ENCODE assay signal across 13 mouse cellular contexts in the genomic region with DNA sequence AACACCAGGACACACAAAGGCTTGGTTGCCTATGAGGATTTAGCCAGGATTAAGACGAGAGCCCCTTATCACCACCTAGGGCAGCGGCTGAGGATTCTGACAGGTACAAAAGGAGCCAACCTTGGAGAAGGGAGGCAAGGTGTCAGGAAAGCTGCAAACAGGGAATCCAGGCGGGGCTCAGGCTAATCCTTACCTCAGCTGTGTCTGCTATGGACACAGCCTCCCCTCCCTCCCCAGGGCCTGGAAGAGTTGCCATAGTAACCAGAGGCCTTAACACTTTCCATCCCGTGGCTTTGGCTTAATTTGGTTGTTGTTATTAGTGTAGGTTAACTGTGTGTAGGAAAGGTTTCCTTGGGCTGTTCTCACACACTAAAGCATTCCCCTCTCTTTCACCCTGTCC.
DNase-seq lines count a peak whose midpoint lies in the region; ATAC-seq lines count a peak whose summit lies in the region.
"Had no signal": no experiment of that assay in that cellular context is flagged by ENCODE, and none has a peak within 500 bp of the region (broad histone marks: within the 10 kb centered on the region; RNA-seq: fewer than 3 reads in every experiment).

No protein-coding gene starts in this region.

- H3K27me3 ChIP-seq in forebrain, embryonic 11.5 days (ENCODE audit: control insufficient read depth, insufficient read depth, low read length) = no peaks in the 10 kb centered on the region
- no peaks in the 10 kb centered on the region for H3K27me3 ChIP-seq in hindbrain, embryonic 14.5 days (ENCODE audit: control insufficient read depth, insufficient read depth, low read length)
- no peaks in the 10 kb centered on the region for H3K27me3 ChIP-seq in midbrain, embryonic 16.5 days (ENCODE audit: control insufficient read depth, insufficient read depth, low read depth, low read length)
- H3K27me3 ChIP-seq: liver, embryonic 15.5 days had no signal

- no peak overlapping the region for H3K4me3 ChIP-seq in forebrain, embryonic 11.5 days (ENCODE audit: low read depth, low read length)
- H3K4me3 ChIP-seq in hindbrain, embryonic 14.5 days (replicated peaks; ENCODE audit: low read length) = no peak overlapping the region
- H3K4me3 ChIP-seq in midbrain, embryonic 16.5 days (ENCODE audit: low read depth, low read length) = no peak overlapping the region
- H3K4me3 ChIP-seq: gastrocnemius, adult 2 months; heart, embryonic 12.5 days; liver, embryonic 15.5 days had no signal

- WGBS in forebrain, embryonic 11.5 days = 4% methylated on average over 4 of the region's 4 CpGs
- WGBS in hindbrain, embryonic 14.5 days = 16% methylated on average over 4 of the region's 4 CpGs
- 8% methylated on average over 4 of the region's 4 CpGs for WGBS in midbrain, embryonic 16.5 days

- no peak overlapping the region for H3K9ac ChIP-seq in forebrain, embryonic 11.5 days (ENCODE audit: low read length)
- H3K9ac ChIP-seq in hindbrain, embryonic 14.5 days = 0 out of 2 replicates have a peak overlapping the region, but pooled peaks have one; percentile 21
- peak overlapping the region; percentile 42; the same call in 1 of the 2 replicates for H3K9ac ChIP-seq in midbrain, embryonic 16.5 days (ENCODE audit: low read depth, low read length)
- H3K9ac ChIP-seq: heart, embryonic 12.5 days; liver, embryonic 15.5 days had no signal

- DNase-seq in embryo, embryonic 10.5 days (ENCODE audit: low spot score) = peak; percentile 58
- DNase-seq in forebrain, embryonic 11.5 days (ENCODE audit: low spot score) = peak; percentile 55
- peak; percentile 57 for DNase-seq in hindbrain, embryonic 14.5 days (ENCODE audit: low spot score)
- DNase-seq in kidney, postnatal 36 days = no peak
- DNase-seq in gastrocnemius, postnatal 4 days (ENCODE audit: low spot score in 2 of 2) = no peak
- no peak for DNase-seq in right cerebral cortex, adult 18-20 months
- DNase-seq in thymus, postnatal 0 days (ENCODE audit: low spot score) = no peak
- DNase-seq: cerebellum, adult 9-10 months; gastrocnemius, adult 2 months; kidney, postnatal 4 days had no signal

- peaks cover 10% of the 10 kb centered on the region; the same call in 1 of the 2 replicates for H3K4me1 ChIP-seq in forebrain, embryonic 11.5 days (replicated peaks; ENCODE audit: control insufficient read depth, insufficient read depth, low read length)
- H3K4me1 ChIP-seq in hindbrain, embryonic 14.5 days (replicated peaks; ENCODE audit: control insufficient read depth, insufficient read depth, low read length) = peaks cover 43% of the 10 kb centered on the region
- peaks cover 46% of the 10 kb centered on the region for H3K4me1 ChIP-seq in midbrain, embryonic 16.5 days (ENCODE audit: control insufficient read depth, insufficient read depth, low read length)
- H3K4me1 ChIP-seq: heart, embryonic 12.5 days; liver, embryonic 15.5 days had no signal

- no peaks in the 10 kb centered on the region for H3K9me3 ChIP-seq in forebrain, embryonic 11.5 days (ENCODE audit: control insufficient read depth, low read length)
- no peaks in the 10 kb centered on the region for H3K9me3 ChIP-seq in hindbrain, embryonic 14.5 days (ENCODE audit: control insufficient read depth, low read length)
- no peaks in the 10 kb centered on the region for H3K9me3 ChIP-seq in midbrain, embryonic 16.5 days (replicated peaks; ENCODE audit: control insufficient read depth, low read length, poor library complexity, severe bottlenecking)
- H3K9me3 ChIP-seq: heart, embryonic 12.5 days; liver, embryonic 15.5 days had no signal

- ATAC-seq in forebrain, embryonic 11.5 days (replicated peaks; ENCODE audit: low FRiP score) = peak; percentile 56
- peak; percentile 39 for ATAC-seq in hindbrain, embryonic 14.5 days (ENCODE audit: low FRiP score)
- peak; percentile 68 for ATAC-seq in midbrain, embryonic 16.5 days

- H3K36me3 ChIP-seq in forebrain, embryonic 11.5 days (ENCODE audit: control insufficient read depth, insufficient read depth, low read length) = peaks cover 3% of the 10 kb centered on the region; the same call in 1 of the 2 replicates
- H3K36me3 ChIP-seq in hindbrain, embryonic 14.5 days (replicated peaks; ENCODE audit: control insufficient read depth, insufficient read depth) = peaks cover 43% of the 10 kb centered on the region
- peaks cover 9% of the 10 kb centered on the region; the same call in 1 of the 2 replicates for H3K36me3 ChIP-seq in midbrain, embryonic 16.5 days (ENCODE audit: control insufficient read depth, insufficient read depth, low read length)
- H3K36me3 ChIP-seq: heart, embryonic 12.5 days; liver, embryonic 15.5 days had no signal

- H3K4me2 ChIP-seq in forebrain, embryonic 11.5 days (ENCODE audit: low read depth, low read length, severe bottlenecking) = no peak overlapping the region
- no peak overlapping the region for H3K4me2 ChIP-seq in hindbrain, embryonic 14.5 days (replicated peaks)
- no peak overlapping the region for H3K4me2 ChIP-seq in midbrain, embryonic 16.5 days (ENCODE audit: low read length)
- H3K4me2 ChIP-seq: heart, embryonic 12.5 days; liver, embryonic 15.5 days had no signal

- peak overlapping the region; percentile 37; the same call in 1 of the 2 replicates for H3K27ac ChIP-seq in forebrain, embryonic 11.5 days (ENCODE audit: low read depth, low read length)
- peak overlapping the region; percentile 55 for H3K27ac ChIP-seq in hindbrain, embryonic 14.5 days
- H3K27ac ChIP-seq in midbrain, embryonic 16.5 days (ENCODE audit: low read length) = peak overlapping the region; percentile 83
- H3K27ac ChIP-seq: gastrocnemius, adult 2 months; liver, embryonic 15.5 days had no signal

Comparison
In these comparisons a context has a peak if more than half of its experiments do, and no peak if none do; other contexts are left out.
1. DNase-seq: peak in embryo, embryonic 10.5 days (single experiment), forebrain, embryonic 11.5 days (single experiment) and hindbrain, embryonic 14.5 days (single experiment); none in kidney, postnatal 36 days (0 of 2), gastrocnemius, postnatal 4 days (0 of 2), right cerebral cortex, adult 18-20 months (single experiment) and thymus, postnatal 0 days (single experiment).
2. Peak in every context shown above with its lines, with median percentiles within 50 percentile points of each other: ATAC-seq and H3K27ac ChIP-seq.